Mouse (Mus musculus) CH12.LX (cell line): Measurements from ENCODE around the gene Anks1b.

Experiments used
- BHLHE40 ChIP-seq: IDR thresholded peaks from 2 replicates; pipeline ENCODE4 v1.6.1; 2011; ENCODE audit warnings: mild to moderate bottlenecking, low read depth, low read length, improper control_type of control experiment
- CTCF ChIP-seq, 2 experiments: IDR thresholded peaks in 1 of 2; conservative IDR thresholded peaks in 1 of 2; 2 replicates each; pipeline ENCODE4 v1.5.1; 2011 to 2012; ENCODE audit warnings: low read depth in 2 of 2, low read length in 2 of 2, improper control_type of control experiment in 1 of 2, inconsistent platforms in 1 of 2, mild to moderate bottlenecking in 1 of 2, moderate library complexity in 1 of 2
- HCFC1 ChIP-seq: IDR thresholded peaks from 2 replicates; pipeline ENCODE4 v1.6.1; 2012; ENCODE audit warnings: low read depth, mild to moderate bottlenecking, inconsistent platforms, low read length, improper control_type of control experiment
- JUND ChIP-seq: conservative IDR thresholded peaks from 2 replicates; pipeline ENCODE4 v1.6.1; 2011; ENCODE audit warnings: low read depth, low read length, improper control_type of control experiment
- MAFK ChIP-seq: IDR thresholded peaks from 2 replicates; pipeline ENCODE4 v1.6.1; 2011; ENCODE audit warnings: low read length, improper control_type of control experiment; ENCODE audit not compliant: insufficient replicate concordance
- MAX ChIP-seq: IDR thresholded peaks from 2 replicates; pipeline ENCODE4 v1.6.1; 2011; ENCODE audit warnings: low read length, improper control_type of control experiment
- MXI1 ChIP-seq: IDR thresholded peaks from 2 replicates; pipeline ENCODE4 v1.6.1; 2011; ENCODE audit warnings: mild to moderate bottlenecking, low read depth, low read length, improper control_type of control experiment
- MYC ChIP-seq: IDR thresholded peaks from 2 replicates; pipeline ENCODE4 v1.6.1; 2011; ENCODE audit warnings: low read depth, mild to moderate bottlenecking, improper control_type of control experiment, low read length
- NELFE ChIP-seq: IDR thresholded peaks from 2 replicates; pipeline ENCODE4 v1.6.1; 2011; ENCODE audit warnings: low read depth, low read length, improper control_type of control experiment
- NRF1 ChIP-seq: IDR thresholded peaks from 2 replicates; pipeline ENCODE4 v1.6.1; 2014; ENCODE audit warnings: low read depth, mild to moderate bottlenecking, inconsistent platforms, low read length, improper control_type of control experiment, moderate library complexity
- POLR2A ChIP-seq: IDR thresholded peaks from 2 replicates; pipeline ENCODE4 v1.6.1; 2011; ENCODE audit warnings: low read depth, mild to moderate bottlenecking, improper control_type of control experiment, low read length
- POLR2AphosphoS2 ChIP-seq: IDR thresholded peaks from 2 replicates; pipeline ENCODE4 v1.6.1; 2011; ENCODE audit warnings: low read depth, low read length, improper control_type of control experiment
- USF1 ChIP-seq: IDR thresholded peaks from 2 replicates; pipeline ENCODE4 v1.6.1; 2014; ENCODE audit warnings: low read depth, mild to moderate bottlenecking, inconsistent platforms, low read length, improper control_type of control experiment

- no peak for TF ChIP-seq MYC
- TF ChIP-seq CTCF (conservative IDR thresholded peaks at IDR 0.05 in 1 of 2, IDR thresholded peaks at IDR 0.05 in 1 of 2; ENCODE audit: low read depth in 2 of 2, low read length in 2 of 2), result peak; percentile 13 to 67; a peak in 3 of 4 replicates
- no peak for TF ChIP-seq MXI1
- no peak for TF ChIP-seq MAFK
- TF ChIP-seq NRF1, result no peak
- TF ChIP-seq USF1, result no peak
- no peak for TF ChIP-seq POLR2AphosphoS2
- TF ChIP-seq HCFC1, result no peak
- no peak for TF ChIP-seq BHLHE40
- no peak for TF ChIP-seq POLR2A
- TF ChIP-seq JUND, result no peak
- no peak for TF ChIP-seq NELFE
- no peak for TF ChIP-seq MAX
These were observed 29.5 kb downstream of the Anks1b start for GRCm38 (mm10) chr10:89902720-89903337.
